Mouse (Mus musculus) erythroblast, embryonic 14.5 days (primary cell): ENCODE data around the gene Slit2.

Experiments
- GATA1 ChIP-seq: IDR thresholded peaks from 2 replicates; pipeline ENCODE4 v1.6.1; 2012; ENCODE audit warnings: low read length, inconsistent platforms, mixed read lengths
- TAL1 ChIP-seq: IDR thresholded peaks from 3 replicates; pipeline ENCODE4 v1.6.1; 2012; ENCODE audit warnings: low read length, inconsistent platforms, mixed read lengths

DNA sequence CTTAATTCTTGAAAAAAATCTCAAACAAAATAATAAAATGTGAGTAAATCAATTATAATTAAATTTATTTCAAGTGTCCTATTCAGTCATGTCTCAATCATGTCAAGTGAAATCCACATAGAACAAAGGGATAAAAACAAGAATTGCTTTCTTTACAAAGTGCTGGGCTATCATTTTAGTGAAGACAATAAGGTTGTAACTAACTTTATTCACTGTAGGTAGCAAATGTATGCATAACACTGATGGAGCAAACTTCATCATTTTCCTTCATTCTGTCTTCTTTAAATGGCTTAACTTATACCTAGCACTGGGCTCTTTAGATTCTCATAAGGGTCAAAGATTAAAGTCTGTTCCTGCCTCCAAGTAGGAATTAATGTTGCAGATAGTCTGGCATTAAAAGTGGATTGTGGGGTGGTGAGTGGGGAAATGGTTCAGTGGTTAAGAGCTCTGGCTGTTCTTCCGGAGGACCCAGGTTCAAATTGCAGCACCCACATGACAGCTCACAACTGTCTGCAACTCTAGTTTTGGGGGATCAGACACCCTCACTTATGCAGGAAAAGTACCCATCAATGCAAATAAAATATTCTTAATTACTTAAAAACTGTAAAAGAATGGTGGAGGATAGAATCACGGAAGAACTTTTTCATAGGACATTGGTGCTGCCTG is 363.2 kb downstream of the Slit2 start:
- no peak for TF ChIP-seq GATA1
- no peak for TF ChIP-seq TAL1
